Mouse (Mus musculus) embryonic facial prominence, embryonic 14.5 days (tissue): ENCODE measurements around the gene Tinagl1. TPM values are rescaled to one million over a fixed set of nuclear protein-coding genes. Genes with fewer than 3 reads are reported as not detected.

Source experiments
- ATAC-seq: fragments of 200-750 bp; cut with Nextera tagmentation; 2 replicates; pipeline ENCODE4 v1.8.0; 2017; ENCODE audit warnings: low read depth, moderate number of reproducible peaks, moderate TSS enrichment
- DNase-seq: peaks from one replicate; pipeline ENCODE4 v3.0.0-alpha.2; 2015; ENCODE audit warnings: low spot score
- H3K27ac ChIP-seq: fragments of 300-500 bp; sonication (generic); replicated peaks from 2 replicates; pipeline ENCODE4 v1.5.1; 2014; ENCODE audit warnings: low read depth, mild to moderate bottlenecking, low read length, moderate library complexity
- H3K27me3 ChIP-seq: fragments of 300-500 bp; sonication (generic); replicated peaks from 2 replicates; pipeline ENCODE4 v1.6.1; 2014; ENCODE audit warnings: low read length; ENCODE audit not compliant: control insufficient read depth, insufficient read depth
- H3K36me3 ChIP-seq: fragments of 300-500 bp; sonication (generic); 2 replicates; pipeline ENCODE4 v1.6.1; 2014; ENCODE audit warnings: low read length, mixed read lengths; ENCODE audit not compliant: control insufficient read depth, insufficient read depth
- H3K4me1 ChIP-seq: fragments of 300-500 bp; sonication (generic); 2 replicates; pipeline ENCODE4 v1.6.1; 2014; ENCODE audit warnings: antibody characterized with exemption, low read length; ENCODE audit not compliant: control insufficient read depth, insufficient read depth
- H3K4me2 ChIP-seq: fragments of 300-500 bp; sonication (generic); 2 replicates; pipeline ENCODE4 v1.6.1; 2014; ENCODE audit warnings: low read depth, mild to moderate bottlenecking, low read length, moderate library complexity, mixed read lengths
- H3K4me3 ChIP-seq: fragments of 300-500 bp; sonication (generic); 2 replicates; pipeline ENCODE4 v1.5.1; 2014; ENCODE audit warnings: low read depth, mild to moderate bottlenecking, low read length
- H3K9ac ChIP-seq: fragments of 300-500 bp; sonication (generic); 2 replicates; pipeline ENCODE4 v1.6.1; 2014; ENCODE audit warnings: low read depth, mild to moderate bottlenecking, low read length, moderate library complexity, mixed read lengths
- H3K9me3 ChIP-seq: fragments of 300-500 bp; sonication (generic); 2 replicates; pipeline ENCODE4 v1.6.1; 2016; ENCODE audit warnings: low read length; ENCODE audit not compliant: control insufficient read depth
- WGBS: fragments of 180-500 bp; shearing (Covaris S2); extraction: QIAGEN DNeasy Blood & Tissue Kit; methylation state at CpG from one replicate; pipeline ENCODE4 v1.1.7; 2014; 5-methylcytosine and 5-hydroxymethylcytosine counted together
- polyA plus RNA-seq: library from polyadenylated mRNA; unstranded; fragments of >200 nt; fragmentation: Nextera tagmentation; extraction: Ambion mirVana; gene quantifications from 2 replicates; pipeline ENCODE4 v1.2.1, GENCODE M21; 2014

The Tinagl1 gene
- polyA plus RNA-seq, 1 experiment from 2014 or later = 23.9 TPM

DNA sequence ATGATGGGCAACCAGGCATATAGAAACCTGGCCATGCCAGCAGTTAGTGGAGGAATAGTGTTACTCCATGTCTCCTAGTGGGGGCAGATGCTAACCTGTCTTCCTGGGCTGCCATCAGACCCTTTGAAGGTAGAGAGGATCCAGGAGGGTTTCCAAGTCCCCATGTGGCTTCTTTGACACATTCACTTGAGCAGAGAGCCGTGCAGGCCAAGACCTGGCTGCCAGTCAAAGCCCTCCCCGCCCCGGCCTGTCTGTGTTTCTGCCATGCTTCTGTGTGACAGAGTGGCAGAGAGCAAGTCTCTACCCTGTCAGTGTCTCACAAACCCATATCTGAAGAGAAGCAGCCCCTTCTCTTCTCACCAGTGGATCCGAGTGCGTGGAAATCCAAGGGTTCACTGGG is 9.0 kb upstream of the Tinagl1 start:
- no peaks in the 10 kb centered on the region for H3K27me3 ChIP-seq
- H3K4me2 ChIP-seq = no peak overlapping the region
- H3K36me3 ChIP-seq = no peaks in the 10 kb centered on the region
- DNase-seq (no peak), ATAC-seq (no peak)
- H3K9me3 ChIP-seq = no peaks in the 10 kb centered on the region
- H3K9ac ChIP-seq = no peak overlapping the region
- H3K4me1 ChIP-seq = no peaks in the 10 kb centered on the region
- H3K27ac ChIP-seq = no peak overlapping the region
- 79% methylated on average over 5 of the region's 5 CpGs for WGBS
- H3K4me3 ChIP-seq = no peak overlapping the region

DNA sequence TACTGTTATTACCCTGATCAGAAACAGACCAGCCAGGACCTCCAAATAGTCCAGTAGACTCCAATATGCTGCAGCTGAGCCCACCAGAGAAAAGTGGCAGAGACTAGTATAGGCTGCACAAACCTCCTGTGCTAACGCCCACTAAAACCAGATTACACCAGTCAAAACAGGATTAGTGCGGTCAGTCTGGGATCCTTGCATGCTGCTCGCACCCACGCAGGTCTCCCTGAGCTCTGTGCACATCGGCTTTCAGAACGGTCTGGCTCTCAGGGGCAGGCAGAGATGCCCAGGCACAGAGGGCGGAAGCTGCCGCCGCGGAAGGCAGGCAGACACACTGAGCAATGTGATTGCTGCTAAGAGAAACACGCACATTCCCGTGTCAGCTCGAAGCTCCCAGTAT is 8.1 kb upstream of the Tinagl1 start:
- H3K4me2 ChIP-seq = no peak overlapping the region
- DNase-seq (no peak), ATAC-seq (peak; percentile 47; the same call in 1 of the 2 replicates)
- no peaks in the 10 kb centered on the region for H3K9me3 ChIP-seq
- no peaks in the 10 kb centered on the region for H3K36me3 ChIP-seq
- H3K27ac ChIP-seq = no peak overlapping the region
- H3K4me1 ChIP-seq = no peaks in the 10 kb centered on the region
- H3K9ac ChIP-seq = no peak overlapping the region
- 69% methylated on average over 13 of the region's 13 CpGs for WGBS
- H3K4me3 ChIP-seq = no peak overlapping the region
- no peaks in the 10 kb centered on the region for H3K27me3 ChIP-seq

GRCm38 (mm10) chr4:130181886-130182285 is 7.0 kb upstream of the Tinagl1 start:
- H3K4me2 ChIP-seq = no peak overlapping the region
- peaks cover 3% of the 10 kb centered on the region; the same call in 1 of the 2 replicates for H3K4me1 ChIP-seq
- 0 out of 2 replicates have a peak overlapping the region, but pooled peaks have one; percentile 6 for H3K9ac ChIP-seq
- H3K36me3 ChIP-seq = no peaks in the 10 kb centered on the region
- H3K27ac ChIP-seq = no peak overlapping the region
- 61% methylated on average over 4 of the region's 4 CpGs for WGBS
- DNase-seq (no peak), ATAC-seq (no peak)
- H3K9me3 ChIP-seq = no peaks in the 10 kb centered on the region
- H3K4me3 ChIP-seq = no peak overlapping the region
- H3K27me3 ChIP-seq = no peaks in the 10 kb centered on the region

DNA sequence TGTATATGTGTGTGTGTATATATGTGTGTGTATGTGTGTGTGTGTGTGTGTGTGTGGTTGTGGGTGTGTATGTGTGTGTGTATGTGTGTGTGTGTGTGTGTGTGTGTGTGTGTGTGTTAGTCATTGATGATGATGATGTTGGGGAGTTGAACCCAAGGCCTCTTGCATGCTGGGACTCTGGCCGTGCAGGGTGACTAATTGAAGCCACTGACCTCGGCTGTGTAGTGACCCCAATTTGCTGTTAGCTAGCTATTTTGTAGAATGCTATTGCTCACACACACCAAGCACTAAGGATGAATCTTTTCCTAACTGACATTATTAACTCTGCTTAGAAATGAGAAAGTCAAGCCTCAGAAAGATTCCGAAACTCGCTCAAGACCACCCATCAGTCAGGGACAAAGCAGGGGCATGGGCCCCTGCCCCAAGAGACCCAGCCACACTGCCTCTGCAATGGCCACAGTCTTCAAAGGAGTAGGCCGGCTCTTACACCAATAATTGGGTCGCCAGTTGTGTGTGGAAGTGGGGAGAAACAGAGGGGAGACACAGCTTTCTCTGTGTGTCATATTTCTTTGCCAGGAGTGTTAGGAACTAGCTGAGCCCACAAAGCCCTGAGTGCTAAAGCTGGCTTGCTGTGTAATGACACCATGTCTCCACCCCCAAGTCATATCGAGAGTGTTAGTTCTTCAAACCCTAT is 6.1 kb upstream of the Tinagl1 start:
- 63% methylated on average over 7 of the region's 7 CpGs for WGBS
- Histone ChIP-seq H3K36me3 (no peaks in the 10 kb centered on the region), H3K27me3 (no peaks in the 10 kb centered on the region), H3K4me3 (no peak overlapping the region), H3K9me3 (no peaks in the 10 kb centered on the region), H3K4me2 (no peak overlapping the region), H3K27ac (no peak overlapping the region), H3K4me1 (peaks cover 4% of the 10 kb centered on the region; the same call in 1 of the 2 replicates), H3K9ac (no peak overlapping the region)
- ATAC-seq = no peak
- DNase-seq = no peak

GRCm38 (mm10) chr4:130179876-130180275 is 5.0 kb upstream of the Tinagl1 start:
- H3K9ac ChIP-seq = no peak overlapping the region
- no peak for ATAC-seq
- H3K9me3 ChIP-seq = no peaks in the 10 kb centered on the region
- WGBS = 77% methylated on average over 3 of the region's 3 CpGs
- no peak overlapping the region for H3K4me3 ChIP-seq
- H3K4me2 ChIP-seq = no peak overlapping the region
- no peak overlapping the region for H3K27ac ChIP-seq
- H3K4me1 ChIP-seq = peaks cover 12% of the 10 kb centered on the region
- DNase-seq = no peak
- H3K27me3 ChIP-seq = peaks cover 6% of the 10 kb centered on the region; the same call in 1 of the 2 replicates
- H3K36me3 ChIP-seq = no peaks in the 10 kb centered on the region

- Histone ChIP-seq H3K4me2 (no peak overlapping the region), H3K4me3 (no peak overlapping the region), H3K27ac (no peak overlapping the region; the same call in 1 of the 2 replicates), H3K9ac (no peak overlapping the region; the same call in 1 of the 2 replicates), H3K36me3 (no peaks in the 10 kb centered on the region), H3K9me3 (no peaks in the 10 kb centered on the region), H3K27me3 (peaks cover 22% of the 10 kb centered on the region), H3K4me1 (peaks cover 23% of the 10 kb centered on the region)
- ATAC-seq (no peak), DNase-seq (no peak)
- 47% methylated on average over 7 of the region's 7 CpGs for WGBS
Measured at GRCm38 (mm10) chr4:130177536-130177935, 2.6 kb upstream of the Tinagl1 start.

- Histone ChIP-seq H3K4me3 (no peak overlapping the region), H3K9ac (no peak overlapping the region), H3K4me1 (peaks cover 28% of the 10 kb centered on the region), H3K4me2 (no peak overlapping the region), H3K9me3 (no peaks in the 10 kb centered on the region), H3K27ac (no peak overlapping the region), H3K27me3 (peaks cover 22% of the 10 kb centered on the region), H3K36me3 (no peaks in the 10 kb centered on the region)
- WGBS = 35% methylated on average over 4 of the region's 4 CpGs
- ATAC-seq (0 out of 2 replicates have a peak, but pooled peaks have one; percentile 7), DNase-seq (no peak)
Measured at GRCm38 (mm10) chr4:130177087-130177486, 2.2 kb upstream of the Tinagl1 start.

- Histone ChIP-seq H3K4me2 (no peak overlapping the region), H3K27ac (no peak overlapping the region), H3K27me3 (peaks cover 22% of the 10 kb centered on the region), H3K4me3 (no peak overlapping the region), H3K4me1 (peaks cover 28% of the 10 kb centered on the region), H3K9me3 (no peaks in the 10 kb centered on the region), H3K9ac (no peak overlapping the region), H3K36me3 (no peaks in the 10 kb centered on the region)
- DNase-seq (no peak), ATAC-seq (no peak)
- 78% methylated on average over 5 of the region's 5 CpGs for WGBS
Measured at GRCm38 (mm10) chr4:130176156-130176720, 1.3 kb upstream of the Tinagl1 start.
